Mouse (Mus musculus): ENCODE data around the gene Nfe2l2. TPM values are rescaled to one million over a fixed set of nuclear protein-coding genes. Genes with fewer than 3 reads are reported as not detected.

Nfe2l2 gene
- 80.1 and 90.3 TPM in 2 replicates for total RNA-seq (2014; fragmentation: Nextera tagmentation)
- total RNA-seq (2017): 55.3 and 68.7 TPM in 2 replicates

DNA sequence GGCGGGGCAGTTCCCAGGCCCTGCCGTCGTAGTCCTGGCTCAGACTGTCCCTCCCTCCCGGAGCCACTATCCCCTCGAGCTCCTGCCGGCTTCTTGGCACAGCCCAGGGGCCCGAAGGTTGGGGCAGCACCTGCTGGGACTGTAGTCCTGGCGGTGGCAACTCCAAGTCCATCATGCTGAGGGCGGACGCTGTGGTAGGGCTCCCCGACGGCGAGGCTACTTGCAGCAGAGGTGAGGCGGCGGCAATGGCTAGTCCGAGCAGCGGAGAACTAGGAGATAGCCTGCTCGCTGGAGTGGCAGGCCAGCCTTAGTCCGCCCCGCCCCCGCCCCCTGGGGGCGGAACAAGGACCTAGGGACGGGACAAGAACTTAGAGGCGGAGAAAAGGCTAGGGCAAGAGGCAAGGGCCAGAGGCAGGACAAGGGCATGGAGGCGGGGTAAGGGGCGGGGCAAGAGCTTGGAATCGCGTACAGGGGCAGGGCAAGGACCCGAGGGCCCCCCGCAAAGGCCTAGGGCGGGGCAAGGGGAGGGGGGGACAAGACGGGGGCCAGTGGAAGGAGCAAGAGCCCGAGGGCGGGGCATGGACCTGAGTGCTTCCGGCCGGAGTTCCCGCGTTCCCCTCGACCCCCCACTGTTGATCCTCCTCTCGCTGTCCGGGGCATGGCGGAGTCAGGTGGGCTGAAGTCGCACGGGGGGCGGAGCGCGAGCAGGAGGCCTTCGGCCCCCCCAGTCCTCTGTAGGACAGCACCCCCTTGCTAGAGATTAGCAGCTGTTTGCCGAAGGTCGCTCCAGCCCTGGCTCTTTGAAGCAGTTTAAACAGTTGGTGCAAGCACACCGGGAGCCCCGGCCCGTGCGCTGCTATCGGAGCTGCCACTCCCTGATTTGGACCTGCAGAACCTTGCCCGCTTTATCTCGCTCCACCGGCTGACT, at the start of gene Nfe2l2:
Gene Nfe2l2 (minus strand): TSS at position 408 of the 928 bp plus-strand sequence.
- ATAC-seq (replicated peaks; ENCODE audit: poor library complexity, severe bottlenecking): peak; percentile 63

DNA sequence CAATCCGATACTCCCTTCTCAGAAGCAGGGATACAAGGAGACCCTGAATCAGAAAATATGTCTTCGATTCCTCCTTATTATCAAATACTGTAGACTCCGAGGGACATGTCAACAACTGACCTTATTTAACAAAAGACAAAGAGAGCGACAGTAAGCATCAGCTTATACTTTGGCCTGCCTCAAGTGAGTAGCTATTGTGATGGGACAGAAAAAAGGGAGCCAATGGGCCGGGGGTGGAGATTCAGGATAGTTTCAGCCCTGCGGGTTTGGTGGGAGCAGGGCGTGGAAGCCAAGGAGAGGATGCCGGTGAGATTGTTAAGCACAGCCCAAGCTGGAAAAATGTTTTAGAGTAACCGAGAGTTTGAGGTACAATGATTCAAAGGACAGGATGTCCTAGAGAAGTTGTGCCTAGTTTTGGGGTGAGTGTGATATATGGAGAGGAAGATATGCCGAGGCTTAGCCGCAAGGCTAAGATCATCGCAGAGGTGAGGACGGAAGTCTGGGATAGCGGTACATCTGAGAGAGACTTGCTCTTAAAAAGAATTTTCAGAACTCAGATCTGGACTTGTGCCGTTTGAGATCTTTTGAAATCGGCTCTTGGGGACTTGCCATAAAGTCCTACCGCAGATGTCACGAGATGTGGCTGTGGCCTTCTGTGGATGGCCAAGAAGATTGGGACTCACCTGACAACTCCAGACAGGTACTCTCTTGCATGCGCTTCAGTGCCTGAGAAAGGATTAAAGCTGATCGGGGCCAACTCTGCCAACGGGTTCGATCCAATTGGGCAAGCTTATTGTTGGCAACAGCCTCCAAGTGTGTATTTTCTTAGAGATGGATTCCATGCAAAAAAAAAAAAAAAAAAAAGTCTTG, 48.1 kb upstream of the Nfe2l2 start:
- no peak for ATAC-seq (replicated peaks; ENCODE audit: poor library complexity, severe bottlenecking)

DNA sequence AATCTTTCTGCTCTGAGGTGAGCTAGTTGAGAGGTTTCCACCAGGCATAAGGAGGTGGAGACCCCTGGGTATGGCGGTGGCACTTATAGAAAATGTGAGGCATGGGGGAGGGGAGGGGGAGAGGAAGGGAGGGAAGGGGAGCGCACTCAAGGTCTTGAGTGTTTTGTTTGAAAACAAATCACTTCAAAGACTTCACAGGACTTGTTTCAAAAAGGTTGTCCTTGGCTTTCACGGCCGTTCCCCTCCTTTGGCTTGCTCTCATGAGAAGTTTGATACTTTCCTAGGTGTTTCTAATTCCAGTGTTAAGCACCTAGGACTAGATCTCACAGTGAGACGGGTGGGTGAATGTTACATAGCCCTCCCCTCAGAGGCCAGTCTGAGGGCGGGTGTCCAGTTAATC, 47.5 kb upstream of the Nfe2l2 start:
- ATAC-seq (replicated peaks; ENCODE audit: poor library complexity, severe bottlenecking): no peak

GRCm38 (mm10) chr2:75750869-75751268, 46.4 kb upstream of the Nfe2l2 start:
- ATAC-seq (replicated peaks; ENCODE audit: poor library complexity, severe bottlenecking): no peak

DNA sequence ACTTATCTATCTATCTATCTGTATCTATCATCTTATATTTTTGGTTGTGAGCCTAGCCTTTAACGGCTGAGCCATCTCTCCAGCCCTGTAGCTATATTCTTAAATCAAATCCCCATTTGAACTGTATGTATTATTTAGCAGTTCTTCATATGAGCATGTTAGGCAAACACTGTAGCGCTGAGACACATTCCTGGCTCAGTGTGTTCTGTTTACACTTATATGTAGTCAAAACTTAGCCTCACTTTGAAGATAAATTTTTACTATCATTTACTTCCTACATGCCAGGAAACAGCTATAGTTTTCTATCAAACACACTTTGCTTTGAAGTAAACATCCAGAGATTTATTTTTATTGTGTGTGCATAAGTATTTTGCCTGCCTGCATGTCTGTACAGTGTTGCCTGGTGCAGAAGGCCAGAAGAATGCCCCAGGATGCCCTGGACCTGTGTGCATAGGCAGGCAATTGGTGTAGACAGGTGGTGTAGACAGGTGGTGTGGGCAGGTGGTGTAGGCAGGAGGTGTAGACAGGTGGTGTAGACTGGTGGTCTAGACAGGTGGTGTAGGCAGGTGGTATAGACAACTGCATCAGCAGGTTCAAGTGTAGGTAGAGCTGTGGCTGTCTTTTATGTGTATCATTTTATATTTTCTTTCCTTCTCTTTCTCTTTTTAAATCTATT, 45.7 kb upstream of the Nfe2l2 start:
- no peak for ATAC-seq (replicated peaks; ENCODE audit: poor library complexity, severe bottlenecking)

- no peak for ATAC-seq (replicated peaks; ENCODE audit: poor library complexity, severe bottlenecking)
These were observed 44.4 kb upstream of the Nfe2l2 start for GRCm38 (mm10) chr2:75748841-75749240.

DNA sequence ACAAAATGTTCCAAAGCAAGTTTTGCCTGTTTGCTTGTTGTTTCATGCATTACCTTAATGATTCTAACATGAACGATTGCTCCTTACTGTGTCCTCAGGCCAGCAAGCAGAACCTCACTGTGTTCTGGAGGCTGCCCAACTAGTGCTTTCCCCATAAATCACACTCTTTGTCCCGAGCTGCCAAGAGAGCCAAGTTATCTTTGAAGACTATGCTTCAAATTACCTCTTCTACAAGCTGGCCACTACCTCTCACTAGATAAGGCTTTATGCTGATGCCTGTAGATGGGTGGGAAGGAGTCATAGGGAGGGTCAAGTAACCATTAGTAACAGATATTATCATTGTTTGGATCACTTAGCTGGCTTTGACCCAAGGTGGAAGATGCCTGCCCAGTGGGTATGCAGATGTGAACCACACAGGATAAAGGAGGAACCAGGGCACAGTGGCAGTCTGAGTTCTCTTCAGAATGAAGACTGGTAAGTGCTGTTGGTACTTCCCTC, 32.6 kb upstream of the Nfe2l2 start:
- ATAC-seq (replicated peaks; ENCODE audit: poor library complexity, severe bottlenecking): peak; percentile 69

- no peak for ATAC-seq (replicated peaks; ENCODE audit: poor library complexity, severe bottlenecking)
These were observed 29.9 kb upstream of the Nfe2l2 start for GRCm38 (mm10) chr2:75734196-75734865.

DNA sequence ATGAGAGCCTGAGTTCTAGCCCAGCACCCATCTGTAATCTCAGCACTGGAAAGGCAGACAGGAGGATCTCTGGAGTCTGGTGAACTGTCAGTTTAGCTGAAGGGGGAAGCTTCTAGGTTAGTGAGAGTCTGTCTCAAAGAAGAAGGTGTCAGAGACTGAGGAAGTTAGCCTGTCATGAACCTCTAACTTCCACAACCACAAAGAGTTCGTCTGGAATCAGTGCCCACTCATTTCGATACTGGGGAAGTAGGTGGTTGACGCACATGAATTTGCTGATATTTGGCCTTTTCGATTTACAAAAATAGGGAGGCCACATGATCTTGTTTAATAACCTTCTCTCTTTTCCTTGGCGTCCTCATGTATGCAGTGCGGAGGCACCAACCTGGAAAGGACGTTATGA, 28.7 kb upstream of the Nfe2l2 start:
- peak; percentile 54 for ATAC-seq (replicated peaks; ENCODE audit: poor library complexity, severe bottlenecking)

DNA sequence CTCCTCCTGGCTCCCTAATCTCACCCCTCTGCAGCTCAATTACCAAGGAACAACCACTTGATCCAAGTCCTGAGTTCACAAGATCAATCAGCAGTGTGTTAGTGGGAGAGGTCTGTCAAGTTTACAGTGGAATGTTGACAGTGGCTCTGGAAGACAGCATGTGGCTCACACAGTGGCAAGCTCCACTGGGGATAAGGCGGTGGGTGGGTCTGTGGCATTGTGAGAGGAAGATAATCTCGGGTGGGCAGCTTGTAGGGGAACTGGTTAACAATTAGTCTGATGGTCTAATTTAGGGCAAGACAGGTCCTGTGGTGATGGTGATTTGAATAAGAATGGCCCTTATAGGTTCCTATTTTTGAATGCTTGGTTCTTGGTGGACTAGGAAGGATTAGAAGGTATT, 27.5 kb upstream of the Nfe2l2 start:
- ATAC-seq (replicated peaks; ENCODE audit: poor library complexity, severe bottlenecking): no peak

- ATAC-seq (replicated peaks; ENCODE audit: poor library complexity, severe bottlenecking): peak; percentile 86
These were observed 26.8 kb upstream of the Nfe2l2 start for GRCm38 (mm10) chr2:75731233-75731651.

GRCm38 (mm10) chr2:75730052-75730451, 25.6 kb upstream of the Nfe2l2 start:
- no peak for ATAC-seq (replicated peaks; ENCODE audit: poor library complexity, severe bottlenecking)

DNA sequence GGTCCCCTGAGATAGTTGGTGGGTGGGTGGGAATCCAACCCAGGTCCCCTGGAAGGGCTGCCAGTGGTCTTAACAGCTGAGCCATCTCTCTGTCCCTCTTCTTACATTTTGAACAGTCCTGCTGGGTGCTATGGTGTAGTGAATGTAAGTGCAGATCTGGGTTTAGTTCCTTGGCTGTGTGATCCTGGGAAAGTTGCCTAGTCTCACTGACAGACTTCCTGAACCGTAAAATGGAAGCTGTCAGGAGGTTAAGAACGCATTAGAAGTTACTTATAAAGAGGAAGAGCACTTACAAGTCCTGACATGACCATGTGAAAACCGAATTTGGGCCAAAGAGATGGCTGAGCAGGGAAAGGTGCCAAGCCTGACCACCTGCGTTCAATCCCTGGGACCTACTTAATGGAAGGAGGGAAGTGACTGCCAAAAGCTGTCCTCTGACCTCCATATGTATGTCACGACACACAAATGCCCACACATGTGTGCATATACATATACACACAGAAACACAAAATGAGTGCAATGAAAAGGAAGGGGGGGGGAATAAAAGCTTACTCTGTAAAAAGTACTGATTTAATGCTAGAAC, 20.5 kb upstream of the Nfe2l2 start:
- ATAC-seq (replicated peaks; ENCODE audit: poor library complexity, severe bottlenecking): no peak

GRCm38 (mm10) chr2:75723481-75723880, 19.0 kb upstream of the Nfe2l2 start:
- no peak for ATAC-seq (replicated peaks; ENCODE audit: poor library complexity, severe bottlenecking)

DNA sequence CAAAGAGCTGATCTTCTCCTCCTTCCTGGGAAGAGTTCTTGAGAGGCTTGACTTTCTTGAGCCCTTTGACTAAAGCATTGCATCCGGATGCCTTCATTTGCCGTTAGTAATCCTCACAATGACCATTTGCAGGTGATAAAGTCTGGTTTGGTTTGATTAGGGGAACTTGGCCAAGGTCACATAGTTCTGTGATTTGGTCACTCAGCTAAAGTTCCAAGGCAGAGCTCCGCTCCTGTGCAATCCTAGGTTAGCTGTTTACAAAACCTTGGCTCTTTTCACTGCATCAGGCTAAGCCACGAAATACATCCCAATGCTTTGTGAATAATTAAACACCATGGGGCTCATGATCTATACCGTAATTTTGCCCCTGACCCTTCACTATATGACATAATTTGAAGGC, 18.5 kb upstream of the Nfe2l2 start:
- no peak for ATAC-seq (replicated peaks; ENCODE audit: poor library complexity, severe bottlenecking)

- ATAC-seq (replicated peaks; ENCODE audit: poor library complexity, severe bottlenecking): peak; percentile 23; the same call in 1 of the 2 replicates
These were observed 16.0 kb upstream of the Nfe2l2 start for GRCm38 (mm10) chr2:75720236-75721027.

GRCm38 (mm10) chr2:75719331-75719869, 15.0 kb upstream of the Nfe2l2 start:
- ATAC-seq (replicated peaks; ENCODE audit: poor library complexity, severe bottlenecking): no peak
